Mouse (Mus musculus): ENCODE results near the gene Zc3hc1.

- TF ChIP-seq CTCF (IDR thresholded peaks at IDR 0.05; ENCODE audit: low read depth, low read length) (no peak), POLR2A (IDR thresholded peaks at IDR 0.05; ENCODE audit: borderline replicate concordance, low read depth, low read length) (no peak)
Measured at GRCm38 (mm10) chr6:30374731-30375510, 15.9 kb downstream of the Zc3hc1 start.

Data from bone marrow macrophage, adult 2 months (primary cell).